Mouse (Mus musculus): Measurements from ENCODE around the gene Schip1. TPM values are rescaled to one million over a fixed set of nuclear protein-coding genes. Genes with fewer than 3 reads are reported as not detected.
A peak's percentile ranks its signal among the peaks of the same experiment; 100 is the strongest.

Gene Schip1
- polyA plus RNA-seq, 1 experiment from 2014 or later: 5.0 TPM

GRCm38 (mm10) chr3:68488316-68488715 lies 423.7 kb downstream of the Schip1 start:
- Histone ChIP-seq H3K36me3 (no peaks in the 10 kb centered on the region), H3K27ac (no peak overlapping the region), H3K4me1 (peaks cover 7% of the 10 kb centered on the region), H3K4me3 (no peak overlapping the region), H3K4me2 (no peak overlapping the region), H3K9me3 (replicated peaks) (no peaks in the 10 kb centered on the region), H3K27me3 (replicated peaks) (peaks cover 14% of the 10 kb centered on the region), H3K9ac (no peak overlapping the region)
- 69% methylated on average over 5 of the region's 5 CpGs for WGBS (ENCODE audit: insufficient replicate concordance)
- no peak for ATAC-seq

- H3K9me3 ChIP-seq (replicated peaks): no peaks in the 10 kb centered on the region
- H3K27me3 ChIP-seq (replicated peaks): peaks cover 41% of the 10 kb centered on the region
- H3K27ac ChIP-seq: no peak overlapping the region
- no peak overlapping the region for H3K4me2 ChIP-seq
- peaks cover 36% of the 10 kb centered on the region for H3K4me1 ChIP-seq
- no peak overlapping the region for H3K9ac ChIP-seq
- no peak for ATAC-seq
- H3K36me3 ChIP-seq: no peaks in the 10 kb centered on the region
- WGBS (ENCODE audit: insufficient replicate concordance): 74% methylated on average over 6 of the region's 6 CpGs
- no peak overlapping the region for H3K4me3 ChIP-seq
Observed at GRCm38 (mm10) chr3:68491516-68491915, 426.9 kb downstream of the Schip1 start.

- WGBS (ENCODE audit: insufficient replicate concordance): 72% methylated on average over 1 of the region's 1 CpGs
- Histone ChIP-seq H3K4me2 (no peak overlapping the region), H3K9ac (no peak overlapping the region), H3K9me3 (replicated peaks) (no peaks in the 10 kb centered on the region), H3K4me3 (no peak overlapping the region), H3K27me3 (replicated peaks) (peaks cover 42% of the 10 kb centered on the region), H3K27ac (no peak overlapping the region), H3K36me3 (no peaks in the 10 kb centered on the region), H3K4me1 (peaks cover 41% of the 10 kb centered on the region)
- ATAC-seq: no peak
Observed at GRCm38 (mm10) chr3:68492066-68492465, 427.5 kb downstream of the Schip1 start.

- WGBS (ENCODE audit: insufficient replicate concordance): 47% methylated on average over 3 of the region's 3 CpGs
- H3K9ac ChIP-seq: no peak overlapping the region
- H3K9me3 ChIP-seq (replicated peaks): no peaks in the 10 kb centered on the region
- H3K27me3 ChIP-seq (replicated peaks): peaks cover 42% of the 10 kb centered on the region
- no peak overlapping the region for H3K27ac ChIP-seq
- H3K4me3 ChIP-seq: no peak overlapping the region
- ATAC-seq: no peak
- H3K36me3 ChIP-seq: no peaks in the 10 kb centered on the region
- peaks cover 41% of the 10 kb centered on the region for H3K4me1 ChIP-seq
- H3K4me2 ChIP-seq: peak overlapping the region; percentile 93; the same call in 1 of the 2 replicates
Observed at GRCm38 (mm10) chr3:68492513-68492912, 427.9 kb downstream of the Schip1 start.

- Histone ChIP-seq H3K27me3 (replicated peaks) (peaks cover 42% of the 10 kb centered on the region), H3K27ac (peak overlapping the region; percentile 63), H3K4me3 (peak overlapping the region; percentile 70), H3K9ac (peak overlapping the region; percentile 62), H3K9me3 (replicated peaks) (no peaks in the 10 kb centered on the region), H3K36me3 (no peaks in the 10 kb centered on the region), H3K4me1 (peaks cover 41% of the 10 kb centered on the region), H3K4me2 (peak overlapping the region; percentile 93)
- ATAC-seq: peak; percentile 43
- WGBS (ENCODE audit: insufficient replicate concordance): 2% methylated on average over 12 of the region's 12 CpGs
Observed at GRCm38 (mm10) chr3:68493170-68493585, 428.6 kb downstream of the Schip1 start.

GRCm38 (mm10) chr3:68493586-68494295 lies 429.1 kb downstream of the Schip1 start:
- Histone ChIP-seq H3K36me3 (no peaks in the 10 kb centered on the region), H3K9ac (peak overlapping the region; percentile 62), H3K9me3 (replicated peaks) (no peaks in the 10 kb centered on the region), H3K4me1 (peaks cover 41% of the 10 kb centered on the region), H3K4me2 (peak overlapping the region; percentile 93), H3K27me3 (replicated peaks) (peaks cover 42% of the 10 kb centered on the region), H3K4me3 (peak overlapping the region; percentile 70), H3K27ac (peak overlapping the region; percentile 63)
- under 1% methylated on average over 58 of the region's 70 CpGs for WGBS (ENCODE audit: insufficient replicate concordance)
- ATAC-seq: peak; percentile 73

GRCm38 (mm10) chr3:68494296-68495095 lies 429.9 kb downstream of the Schip1 start:
- no peaks in the 10 kb centered on the region for H3K9me3 ChIP-seq (replicated peaks)
- peak overlapping the region; percentile 93 for H3K4me2 ChIP-seq
- peak overlapping the region; percentile 70 for H3K4me3 ChIP-seq
- under 1% methylated on average over 68 of the region's 68 CpGs for WGBS (ENCODE audit: insufficient replicate concordance)
- H3K4me1 ChIP-seq: peaks cover 48% of the 10 kb centered on the region
- peaks cover 42% of the 10 kb centered on the region for H3K27me3 ChIP-seq (replicated peaks)
- H3K27ac ChIP-seq: peak overlapping the region; percentile 36; the same call in 1 of the 2 replicates
- peak overlapping the region; percentile 62 for H3K9ac ChIP-seq
- H3K36me3 ChIP-seq: no peaks in the 10 kb centered on the region
- ATAC-seq: no peak

- peaks cover 42% of the 10 kb centered on the region for H3K27me3 ChIP-seq (replicated peaks)
- H3K4me3 ChIP-seq: peak overlapping the region; percentile 70
- WGBS (ENCODE audit: insufficient replicate concordance): under 1% methylated on average over 38 of the region's 38 CpGs
- H3K27ac ChIP-seq: no peak overlapping the region
- no peak for ATAC-seq
- H3K36me3 ChIP-seq: no peaks in the 10 kb centered on the region
- H3K4me1 ChIP-seq: peaks cover 54% of the 10 kb centered on the region
- no peaks in the 10 kb centered on the region for H3K9me3 ChIP-seq (replicated peaks)
- peak overlapping the region; percentile 62 for H3K9ac ChIP-seq
- H3K4me2 ChIP-seq: peak overlapping the region; percentile 93
Observed at GRCm38 (mm10) chr3:68495096-68495735, 430.6 kb downstream of the Schip1 start.

GRCm38 (mm10) chr3:68495736-68496242 lies 431.2 kb downstream of the Schip1 start:
- 9% methylated on average over 9 of the region's 9 CpGs for WGBS (ENCODE audit: insufficient replicate concordance)
- peaks cover 60% of the 10 kb centered on the region for H3K4me1 ChIP-seq
- no peak overlapping the region for H3K27ac ChIP-seq
- H3K4me2 ChIP-seq: peak overlapping the region; percentile 93
- H3K9me3 ChIP-seq (replicated peaks): no peaks in the 10 kb centered on the region
- H3K4me3 ChIP-seq: peak overlapping the region; percentile 70
- no peak for ATAC-seq
- no peak overlapping the region for H3K9ac ChIP-seq
- no peaks in the 10 kb centered on the region for H3K36me3 ChIP-seq
- peaks cover 42% of the 10 kb centered on the region for H3K27me3 ChIP-seq (replicated peaks)

GRCm38 (mm10) chr3:68496513-68496912 lies 431.9 kb downstream of the Schip1 start:
- peak overlapping the region; percentile 40 for H3K4me2 ChIP-seq
- no peak overlapping the region for H3K9ac ChIP-seq
- no peak overlapping the region for H3K4me3 ChIP-seq
- H3K4me1 ChIP-seq: peaks cover 61% of the 10 kb centered on the region
- peaks cover 42% of the 10 kb centered on the region for H3K27me3 ChIP-seq (replicated peaks)
- ATAC-seq: no peak
- no peaks in the 10 kb centered on the region for H3K36me3 ChIP-seq
- H3K9me3 ChIP-seq (replicated peaks): no peaks in the 10 kb centered on the region
- H3K27ac ChIP-seq: no peak overlapping the region
- 18% methylated on average over 6 of the region's 6 CpGs for WGBS (ENCODE audit: insufficient replicate concordance)

GRCm38 (mm10) chr3:68499532-68500152 lies 435.0 kb downstream of the Schip1 start:
- peak overlapping the region; percentile 38 for H3K4me2 ChIP-seq
- no peak overlapping the region for H3K4me3 ChIP-seq
- ATAC-seq: peak; percentile 90
- 0 out of 2 replicates have a peak overlapping the region, but pooled peaks have one; percentile 36 for H3K27ac ChIP-seq
- WGBS (ENCODE audit: insufficient replicate concordance): 24% methylated on average over 6 of the region's 6 CpGs
- peaks cover 42% of the 10 kb centered on the region for H3K4me1 ChIP-seq
- peaks cover 15% of the 10 kb centered on the region for H3K27me3 ChIP-seq (replicated peaks)
- peak overlapping the region; percentile 41; the same call in 1 of the 2 replicates for H3K9ac ChIP-seq
- no peaks in the 10 kb centered on the region for H3K9me3 ChIP-seq (replicated peaks)
- H3K36me3 ChIP-seq: no peaks in the 10 kb centered on the region

All from liver, embryonic 12.5 days (tissue).